Mouse (Mus musculus) bone marrow macrophage, adult 2 months (primary cell): ENCODE measurements at regions not wholly inside any gene's neighbourhood (a gene's known extent, or its start where the extent isn't known, plus 50 kb on each side); places are given as distances from the start of the nearest gene placed in this dataset.

ENCODE experiments used
- CTCF ChIP-seq: IDR thresholded peaks from 2 replicates; pipeline ENCODE4 v1.5.1; 2012; ENCODE audit warnings: low read depth, mild to moderate bottlenecking, low read length, moderate library complexity
- POLR2A ChIP-seq: IDR thresholded peaks from 2 replicates; pipeline ENCODE4 v1.6.1; 2012; ENCODE audit warnings: mild to moderate bottlenecking, low read depth, low read length, borderline replicate concordance

- TF ChIP-seq CTCF, result no peak
- no peak for TF ChIP-seq POLR2A
Measured at GRCm38 (mm10) chr3:105209164-105209563, 142.5 kb downstream of the 4930564D02Rik start.
